Mouse (Mus musculus) intestine, embryonic 16.5 days (tissue): ENCODE measurements around the gene Gaa. TPM values are rescaled to one million over a fixed set of nuclear protein-coding genes. Genes with fewer than 3 reads are reported as not detected.

Experiments used
- ATAC-seq: fragments of 200-750 bp; cut with Nextera tagmentation; 2 replicates; pipeline ENCODE4 v1.8.0; 2017; ENCODE audit warnings: moderate TSS enrichment, moderate library complexity
- H3K27ac ChIP-seq: fragments of 300-500 bp; sonication (generic); 2 replicates; pipeline ENCODE4 v1.5.1; 2014; ENCODE audit warnings: mild to moderate bottlenecking, low read length
- H3K27me3 ChIP-seq: fragments of 300-500 bp; sonication (generic); replicated peaks from 2 replicates; pipeline ENCODE4 v1.6.1; 2014; ENCODE audit warnings: low read length, control low read depth, mixed read lengths; ENCODE audit not compliant: control insufficient read depth, insufficient read depth
- H3K36me3 ChIP-seq: fragments of 300-500 bp; sonication (generic); 2 replicates; pipeline ENCODE4 v1.6.1; 2014; ENCODE audit warnings: low read length, control low read depth; ENCODE audit not compliant: control insufficient read depth, insufficient read depth
- H3K4me1 ChIP-seq: fragments of 300-500 bp; sonication (generic); 2 replicates; pipeline ENCODE4 v1.6.1; 2014; ENCODE audit warnings: low read length, control low read depth, mixed read lengths; ENCODE audit not compliant: control insufficient read depth, insufficient read depth
- H3K4me2 ChIP-seq: fragments of 300-500 bp; sonication (generic); 2 replicates; pipeline ENCODE4 v1.6.1; 2014; ENCODE audit warnings: low read depth, low read length, control low read depth
- H3K4me3 ChIP-seq: fragments of 300-500 bp; sonication (generic); 2 replicates; pipeline ENCODE4 v1.5.1; 2014; ENCODE audit warnings: mild to moderate bottlenecking, low read length
- H3K9ac ChIP-seq: fragments of 300-500 bp; sonication (generic); 2 replicates; pipeline ENCODE4 v1.6.1; 2014; ENCODE audit warnings: low read depth, low read length
- H3K9me3 ChIP-seq: fragments of 300-500 bp; sonication (generic); 2 replicates; pipeline ENCODE4 v1.6.1; 2016; ENCODE audit warnings: low read length, control low read depth; ENCODE audit not compliant: control insufficient read depth
- WGBS: fragments of 180-500 bp; shearing (Covaris S2); extraction: QIAGEN DNeasy Blood & Tissue Kit; methylation state at CpG from one replicate; pipeline ENCODE4 v1.1.7; 2014; 5-methylcytosine and 5-hydroxymethylcytosine counted together
- polyA plus RNA-seq: library from polyadenylated mRNA; unstranded; fragments of >200 nt; fragmentation: Nextera tagmentation; extraction: Ambion mirVana; gene quantifications from 2 replicates; pipeline ENCODE4 v1.2.1, GENCODE M21; 2015

Gene Gaa
- polyA plus RNA-seq, 1 experiment from 2014 or later: 90.5 TPM

DNA sequence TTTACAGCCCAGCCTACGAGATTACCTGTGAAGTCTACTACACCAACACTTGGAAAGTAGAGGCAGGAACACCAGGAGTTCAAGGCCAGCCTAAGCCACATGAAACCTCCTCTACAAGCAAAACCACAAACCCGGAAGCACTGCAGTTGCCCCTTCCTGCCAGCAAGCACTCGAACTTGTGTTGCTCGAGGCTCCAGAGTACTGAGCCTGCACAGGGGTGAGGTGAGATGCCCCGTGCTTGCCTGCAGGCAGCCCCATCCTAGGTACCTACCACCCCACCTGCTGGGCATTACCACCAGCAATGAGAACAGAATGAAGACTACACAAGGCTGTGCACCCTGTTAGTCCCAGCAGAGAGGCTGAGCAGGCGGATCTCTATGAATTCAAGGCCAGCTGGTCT is 30.3 kb downstream of the Gaa start:
- Histone ChIP-seq H3K9me3 (no peaks in the 10 kb centered on the region), H3K4me1 (peaks cover 14% of the 10 kb centered on the region), H3K9ac (no peak overlapping the region), H3K27ac (no peak overlapping the region), H3K27me3 (no peaks in the 10 kb centered on the region), H3K4me3 (no peak overlapping the region), H3K36me3 (peaks cover 30% of the 10 kb centered on the region), H3K4me2 (no peak overlapping the region)
- ATAC-seq: no peak
- WGBS: 80% methylated on average over 6 of the region's 6 CpGs

DNA sequence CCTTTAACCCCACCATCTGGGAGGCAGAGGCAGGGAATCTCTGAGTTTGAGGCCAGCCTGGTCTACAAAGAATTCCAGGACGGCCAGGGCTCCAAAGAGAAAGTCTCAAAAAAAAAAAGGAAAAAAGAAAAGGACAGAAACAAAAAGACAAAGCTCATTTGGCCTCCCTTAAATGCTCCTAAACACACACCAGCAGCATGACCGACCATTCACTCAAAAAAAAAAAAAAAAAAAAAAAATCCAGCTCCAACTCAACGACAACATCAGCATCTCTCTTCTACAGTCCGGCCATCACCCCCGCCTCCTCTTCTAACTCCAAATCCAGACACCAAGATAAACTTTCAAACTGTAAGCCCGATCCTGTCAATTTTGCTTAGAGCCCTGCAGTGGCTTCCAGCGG is 31.2 kb downstream of the Gaa start:
- no peak overlapping the region for H3K27ac ChIP-seq
- peak overlapping the region; percentile 72 for H3K4me2 ChIP-seq
- H3K9me3 ChIP-seq: no peaks in the 10 kb centered on the region
- peaks cover 22% of the 10 kb centered on the region for H3K36me3 ChIP-seq
- 10% methylated on average over 7 of the region's 7 CpGs for WGBS
- no peaks in the 10 kb centered on the region for H3K27me3 ChIP-seq
- peak overlapping the region; percentile 97 for H3K9ac ChIP-seq
- peak overlapping the region; percentile 92 for H3K4me3 ChIP-seq
- peaks cover 14% of the 10 kb centered on the region for H3K4me1 ChIP-seq
- no peak for ATAC-seq

GRCm38 (mm10) chr11:119299391-119300245 is 31.9 kb downstream of the Gaa start, which contains the start of gene Eif4a3:
Gene Eif4a3, minus strand, starts transcription at chr11:119300089.
- peak within 1 kb of the TSS; percentile 82 for H3K27ac ChIP-seq
- H3K27me3 ChIP-seq: no peaks in the 10 kb centered on the region
- ATAC-seq: peak; percentile 96
- H3K9ac ChIP-seq: peak within 1 kb of the TSS; percentile 97
- peak within 1 kb of the TSS; percentile 87 for H3K4me2 ChIP-seq
- peak within 1 kb of the TSS; percentile 92 for H3K4me3 ChIP-seq
- peaks cover 15% of the 10 kb centered on the region for H3K36me3 ChIP-seq
- no peaks in the 10 kb centered on the region for H3K9me3 ChIP-seq
- peaks cover 14% of the 10 kb centered on the region for H3K4me1 ChIP-seq
- WGBS: under 1% methylated on average over 88 of the region's 89 CpGs

GRCm38 (mm10) chr11:119300246-119300935 is 32.7 kb downstream of the Gaa start:
- peak overlapping the region; percentile 87 for H3K4me2 ChIP-seq
- H3K4me1 ChIP-seq: peaks cover 14% of the 10 kb centered on the region
- H3K4me3 ChIP-seq: peak overlapping the region; percentile 92
- H3K36me3 ChIP-seq: peaks cover 9% of the 10 kb centered on the region; the same call in 1 of the 2 replicates
- peak; percentile 80 for ATAC-seq
- peak overlapping the region; percentile 82 for H3K27ac ChIP-seq
- H3K9me3 ChIP-seq: no peaks in the 10 kb centered on the region
- 1% methylated on average over 31 of the region's 31 CpGs for WGBS
- no peaks in the 10 kb centered on the region for H3K27me3 ChIP-seq
- H3K9ac ChIP-seq: peak overlapping the region; percentile 76

GRCm38 (mm10) chr11:119300986-119301385 is 33.3 kb downstream of the Gaa start:
- Histone ChIP-seq H3K9ac (peak overlapping the region; percentile 76; the same call in 1 of the 2 replicates), H3K36me3 (peaks cover 3% of the 10 kb centered on the region; the same call in 1 of the 2 replicates), H3K4me3 (no peak overlapping the region), H3K4me1 (peaks cover 14% of the 10 kb centered on the region), H3K9me3 (no peaks in the 10 kb centered on the region), H3K27me3 (no peaks in the 10 kb centered on the region), H3K27ac (no peak overlapping the region), H3K4me2 (peak overlapping the region; percentile 87; the same call in 1 of the 2 replicates)
- no peak for ATAC-seq
- WGBS: 18% methylated on average over 2 of the region's 2 CpGs

GRCm38 (mm10) chr11:119304904-119305712 is 37.4 kb downstream of the Gaa start:
- no peaks in the 10 kb centered on the region for H3K9me3 ChIP-seq
- no peak overlapping the region for H3K27ac ChIP-seq
- no peaks in the 10 kb centered on the region for H3K27me3 ChIP-seq
- H3K4me1 ChIP-seq: 0 out of 2 replicates have a peak, but pooled peaks cover 3% of the 10 kb centered on the region
- 0 out of 2 replicates have a peak, but pooled peaks have one; percentile 14 for ATAC-seq
- 42% methylated on average over 16 of the region's 16 CpGs for WGBS
- no peak overlapping the region; the same call in 1 of the 2 replicates for H3K9ac ChIP-seq
- no peak overlapping the region for H3K4me3 ChIP-seq
- no peaks in the 10 kb centered on the region for H3K36me3 ChIP-seq
- no peak overlapping the region for H3K4me2 ChIP-seq

- H3K4me3 ChIP-seq: no peak overlapping the region
- 53% methylated on average over 13 of the region's 13 CpGs for WGBS
- no peaks in the 10 kb centered on the region for H3K27me3 ChIP-seq
- no peaks in the 10 kb centered on the region for H3K9me3 ChIP-seq
- H3K27ac ChIP-seq: no peak overlapping the region
- H3K36me3 ChIP-seq: no peaks in the 10 kb centered on the region
- no peak overlapping the region for H3K4me2 ChIP-seq
- no peaks in the 10 kb centered on the region for H3K4me1 ChIP-seq
- H3K9ac ChIP-seq: no peak overlapping the region
- no peak for ATAC-seq
Observed at GRCm38 (mm10) chr11:119306762-119307657, 39.3 kb downstream of the Gaa start.

DNA sequence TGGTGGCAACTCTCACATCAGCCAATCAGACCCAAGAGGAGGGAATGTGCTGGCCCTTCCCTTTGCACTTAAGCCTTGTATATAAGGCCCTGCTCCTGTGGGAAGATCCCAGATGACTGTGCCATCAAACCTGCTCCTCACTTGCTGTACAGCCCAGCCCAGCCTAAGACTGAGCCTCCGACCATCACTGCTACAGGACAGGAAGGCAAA is 39.9 kb downstream of the Gaa start, which contains the start of gene Card14:
Gene Card14, plus strand, starts transcription at position 111 of the 210 bp plus-strand sequence.
- no peak for ATAC-seq
- H3K9me3 ChIP-seq: no peaks in the 10 kb centered on the region
- H3K27me3 ChIP-seq: no peaks in the 10 kb centered on the region
- peak within 1 kb of the TSS; percentile 29 for H3K9ac ChIP-seq
- H3K27ac ChIP-seq: no peak within 1 kb of the TSS
- H3K4me1 ChIP-seq: no peaks in the 10 kb centered on the region
- no peak within 1 kb of the TSS for H3K4me3 ChIP-seq
- H3K4me2 ChIP-seq: no peak within 1 kb of the TSS
- no peaks in the 10 kb centered on the region for H3K36me3 ChIP-seq
- WGBS: 38% methylated on average over 1 of the region's 1 CpGs
